Mouse (Mus musculus): Measurements from ENCODE around the gene Smad5.

GRCm38 (mm10) chr13:56683306-56683705 lies 19.5 kb upstream of the Smad5 start:
- TF ChIP-seq CTCF (conservative IDR thresholded peaks at IDR 0.05 in 1 of 2, IDR thresholded peaks at IDR 0.05 in 1 of 2; ENCODE audit: low read depth in 2 of 2, low read length in 2 of 2) = no peak
- TF ChIP-seq ZMIZ1 (IDR thresholded peaks at IDR 0.05; ENCODE audit: low read depth, low read length) = no peak
- no peak for TF ChIP-seq NELFE (IDR thresholded peaks at IDR 0.05; ENCODE audit: low read depth, low read length)
- no peak for TF ChIP-seq EP300 (IDR thresholded peaks at IDR 0.05; ENCODE audit: low read length)
- TF ChIP-seq NRF1 (IDR thresholded peaks at IDR 0.05; ENCODE audit: low read depth, low read length) = no peak
- no peak for TF ChIP-seq E2F4 (IDR thresholded peaks at IDR 0.05; ENCODE audit: insufficient replicate concordance, low read depth, low read length)
- no peak for TF ChIP-seq ELF1 (IDR thresholded peaks at IDR 0.05; ENCODE audit: low read depth, low read length)
- TF ChIP-seq GABPA (IDR thresholded peaks at IDR 0.05; ENCODE audit: insufficient replicate concordance, low read depth, low read length) = no peak
